Mouse (Mus musculus): Measurements from ENCODE around the gene Daam2. TPM values are rescaled to one million over a fixed set of nuclear protein-coding genes. Genes with fewer than 3 reads are reported as not detected.

Daam2 gene
- polyA plus RNA-seq, 1 experiment from 2014 or later, result 17.3 TPM

DNA sequence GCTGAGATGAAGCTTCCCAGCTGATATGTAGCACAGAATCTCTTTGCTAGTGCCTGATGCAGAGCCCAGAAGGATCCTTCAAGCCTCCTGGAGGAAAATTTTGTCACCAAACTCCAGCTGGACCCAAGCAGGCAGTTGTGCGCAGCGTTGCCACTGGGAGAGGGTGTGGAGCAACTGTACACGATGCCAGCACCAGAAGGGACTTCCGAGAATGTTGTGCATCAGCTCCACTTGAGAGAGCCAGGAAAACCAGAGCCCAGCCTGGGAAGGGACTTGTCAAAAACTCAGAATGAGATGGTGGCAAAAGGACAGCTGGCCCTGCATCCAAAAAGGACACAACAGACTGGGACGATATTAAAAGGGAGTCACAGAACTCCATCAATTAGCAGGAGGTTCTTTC, 32.5 kb downstream of the Daam2 start:
- Histone ChIP-seq H3K27me3 (no peaks in the 10 kb centered on the region), H3K27ac (no peak overlapping the region), H3K36me3 (peaks cover 39% of the 10 kb centered on the region), H3K4me1 (peaks cover 28% of the 10 kb centered on the region), H3K4me2 (no peak overlapping the region), H3K9ac (no peak overlapping the region), H3K9me3 (no peaks in the 10 kb centered on the region), H3K4me3 (no peak overlapping the region)
- 83% methylated on average over 5 of the region's 5 CpGs for WGBS
- no peak for ATAC-seq (ENCODE audit: insufficient number of reproducible peaks, insufficient read depth, low FRiP score, low TSS enrichment, low read depth)

DNA sequence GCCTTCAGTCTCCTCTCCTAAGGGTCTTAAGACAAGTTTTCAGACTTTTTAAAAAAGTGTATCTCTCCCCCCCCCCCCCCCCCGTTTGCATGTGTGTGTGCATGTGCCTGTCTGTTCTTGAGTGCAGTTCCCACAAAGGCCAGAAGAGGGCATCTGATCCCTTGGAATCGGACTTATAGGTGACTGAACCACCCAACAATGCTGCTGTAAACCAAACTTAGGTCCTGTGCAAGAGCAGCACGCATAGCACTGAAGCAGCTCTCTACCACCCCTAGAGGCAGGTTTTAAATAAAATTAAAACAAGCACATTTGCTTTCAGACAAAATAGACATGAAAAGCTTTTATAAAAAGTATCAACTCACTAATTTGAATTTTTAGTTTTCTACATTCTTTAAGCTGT, 33.9 kb downstream of the Daam2 start:
- peaks cover 32% of the 10 kb centered on the region for H3K36me3 ChIP-seq
- no peaks in the 10 kb centered on the region for H3K9me3 ChIP-seq
- no peak overlapping the region for H3K4me3 ChIP-seq
- no peak overlapping the region for H3K4me2 ChIP-seq
- H3K4me1 ChIP-seq, result peaks cover 16% of the 10 kb centered on the region
- WGBS, result 27% methylated on average over 3 of the region's 3 CpGs
- no peak for ATAC-seq (ENCODE audit: insufficient number of reproducible peaks, insufficient read depth, low FRiP score, low TSS enrichment, low read depth)
- no peak overlapping the region for H3K27ac ChIP-seq
- no peak overlapping the region for H3K9ac ChIP-seq
- H3K27me3 ChIP-seq, result no peaks in the 10 kb centered on the region

GRCm38 (mm10) chr17:49528503-49529205, 35.5 kb downstream of the Daam2 start:
- ATAC-seq (ENCODE audit: insufficient number of reproducible peaks, insufficient read depth, low FRiP score, low TSS enrichment, low read depth), result no peak
- no peak overlapping the region for H3K27ac ChIP-seq

DNA sequence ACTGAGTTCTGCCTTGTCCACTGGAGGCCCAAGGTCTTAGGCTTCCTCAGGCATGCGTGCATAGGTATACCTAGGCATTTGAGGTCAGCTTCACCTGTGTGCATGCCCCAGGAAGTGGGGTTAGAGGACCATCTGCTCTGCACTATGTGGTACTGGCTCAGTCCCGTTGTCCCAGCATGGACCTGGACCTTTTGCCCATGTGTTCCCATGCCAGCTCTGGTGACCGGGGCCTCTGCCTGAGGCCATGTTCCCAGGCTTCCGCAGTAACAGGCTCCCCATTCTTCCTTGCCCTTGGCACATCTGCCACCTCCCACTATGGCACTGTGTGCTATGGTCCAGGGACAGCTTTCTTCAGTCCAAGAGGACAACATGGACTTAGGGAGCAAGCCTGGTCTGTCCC, 36.1 kb downstream of the Daam2 start:
- Histone ChIP-seq H3K27ac (no peak overlapping the region), H3K9ac (no peak overlapping the region), H3K4me3 (no peak overlapping the region), H3K4me2 (no peak overlapping the region), H3K4me1 (peaks cover 20% of the 10 kb centered on the region), H3K9me3 (no peaks in the 10 kb centered on the region), H3K36me3 (peaks cover 21% of the 10 kb centered on the region), H3K27me3 (no peaks in the 10 kb centered on the region)
- no peak for ATAC-seq (ENCODE audit: insufficient number of reproducible peaks, insufficient read depth, low FRiP score, low TSS enrichment, low read depth)
- 84% methylated on average over 4 of the region's 4 CpGs for WGBS

More at GRCm38 (mm10) chr17:49528503-49529205, 35.5 kb downstream of the Daam2 start:
- Histone ChIP-seq H3K9me3 (no peaks in the 10 kb centered on the region), H3K4me1 (peaks cover 18% of the 10 kb centered on the region), H3K36me3 (peaks cover 27% of the 10 kb centered on the region), H3K4me3 (no peak overlapping the region), H3K4me2 (no peak overlapping the region), H3K27me3 (no peaks in the 10 kb centered on the region), H3K9ac (no peak overlapping the region)
- WGBS, result 76% methylated on average over 7 of the region's 7 CpGs

- no peak for ATAC-seq (ENCODE audit: insufficient number of reproducible peaks, insufficient read depth, low FRiP score, low TSS enrichment, low read depth)
- Histone ChIP-seq H3K9ac (no peak overlapping the region), H3K36me3 (peaks cover 8% of the 10 kb centered on the region), H3K4me1 (peaks cover 31% of the 10 kb centered on the region), H3K4me3 (no peak overlapping the region), H3K27ac (no peak overlapping the region), H3K27me3 (no peaks in the 10 kb centered on the region), H3K4me2 (no peak overlapping the region), H3K9me3 (no peaks in the 10 kb centered on the region)
- WGBS, result 77% methylated on average over 5 of the region's 5 CpGs
Observed at GRCm38 (mm10) chr17:49526566-49526965, 37.6 kb downstream of the Daam2 start.

DNA sequence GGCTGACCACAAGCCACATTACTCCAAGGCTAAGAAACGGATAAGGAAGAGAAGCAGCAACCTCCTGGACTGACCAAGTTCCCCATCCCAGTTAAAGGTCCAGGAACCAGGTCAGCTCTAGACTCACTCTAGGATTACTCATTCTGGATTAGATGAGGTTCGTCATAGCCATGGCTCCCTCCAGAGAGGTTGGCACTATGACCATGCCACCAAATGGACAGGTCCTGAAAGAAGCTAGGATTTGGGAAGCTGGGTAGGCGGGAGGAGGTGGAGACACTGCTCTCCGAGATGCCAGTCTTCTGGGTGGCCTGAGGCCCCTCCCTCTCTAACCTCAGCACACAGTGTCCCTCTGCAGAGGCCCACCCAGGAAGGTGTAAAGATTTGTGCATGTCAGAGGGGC, 38.2 kb downstream of the Daam2 start:
- WGBS, result 78% methylated on average over 4 of the region's 4 CpGs
- Histone ChIP-seq H3K9me3 (no peaks in the 10 kb centered on the region), H3K4me2 (no peak overlapping the region), H3K4me3 (no peak overlapping the region), H3K27ac (no peak overlapping the region), H3K36me3 (peaks cover 4% of the 10 kb centered on the region; the same call in 1 of the 2 replicates), H3K27me3 (no peaks in the 10 kb centered on the region), H3K4me1 (peaks cover 36% of the 10 kb centered on the region), H3K9ac (no peak overlapping the region)
- no peak for ATAC-seq (ENCODE audit: insufficient number of reproducible peaks, insufficient read depth, low FRiP score, low TSS enrichment, low read depth)

DNA sequence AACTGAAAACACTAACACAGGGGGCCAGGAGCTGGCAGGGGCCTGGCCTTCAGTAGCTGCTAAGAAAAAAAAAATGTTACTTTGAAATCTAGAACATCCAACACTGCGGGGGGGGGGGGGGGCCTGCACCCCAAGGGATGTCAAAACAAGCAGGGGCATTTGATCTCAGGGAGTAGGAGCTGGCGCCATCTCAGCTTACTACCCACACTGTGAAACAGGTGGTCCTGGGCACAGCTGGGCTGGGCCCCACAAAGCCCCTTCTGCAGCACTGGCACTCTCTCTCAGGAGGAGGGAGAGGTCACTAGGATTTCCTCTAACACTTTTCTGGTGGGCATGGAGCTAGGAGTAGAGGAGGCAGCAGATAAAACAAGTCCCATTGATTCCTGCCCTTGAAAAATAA, 39.6 kb downstream of the Daam2 start:
- H3K36me3 ChIP-seq, result no peaks in the 10 kb centered on the region

GRCm38 (mm10) chr17:49522435-49522834, 41.7 kb downstream of the Daam2 start:
- H3K27me3 ChIP-seq, result no peaks in the 10 kb centered on the region
- H3K4me3 ChIP-seq, result no peak overlapping the region
- H3K9me3 ChIP-seq, result no peaks in the 10 kb centered on the region
- no peaks in the 10 kb centered on the region for H3K36me3 ChIP-seq
- no peak for ATAC-seq (ENCODE audit: insufficient number of reproducible peaks, insufficient read depth, low FRiP score, low TSS enrichment, low read depth)
- no peak overlapping the region for H3K27ac ChIP-seq
- H3K4me1 ChIP-seq, result peaks cover 44% of the 10 kb centered on the region
- H3K9ac ChIP-seq, result no peak overlapping the region
- 61% methylated on average over 2 of the region's 2 CpGs for WGBS
- H3K4me2 ChIP-seq, result no peak overlapping the region

More for the DNA sequence above, 39.6 kb downstream of the Daam2 start:
- Histone ChIP-seq H3K27ac (no peak overlapping the region), H3K4me3 (no peak overlapping the region), H3K4me1 (peaks cover 49% of the 10 kb centered on the region), H3K4me2 (no peak overlapping the region), H3K9me3 (no peaks in the 10 kb centered on the region), H3K27me3 (no peaks in the 10 kb centered on the region), H3K9ac (no peak overlapping the region)
- ATAC-seq (ENCODE audit: insufficient number of reproducible peaks, insufficient read depth, low FRiP score, low TSS enrichment, low read depth), result no peak
- 29% methylated on average over 2 of the region's 2 CpGs for WGBS

GRCm38 (mm10) chr17:49522002-49522401, 42.1 kb downstream of the Daam2 start:
- no peak overlapping the region for H3K4me2 ChIP-seq
- peaks cover 44% of the 10 kb centered on the region for H3K4me1 ChIP-seq
- no peaks in the 10 kb centered on the region for H3K36me3 ChIP-seq
- ATAC-seq (ENCODE audit: insufficient number of reproducible peaks, insufficient read depth, low FRiP score, low TSS enrichment, low read depth), result no peak
- no peak overlapping the region for H3K4me3 ChIP-seq
- WGBS, result 45% methylated on average over 7 of the region's 7 CpGs
- no peak overlapping the region for H3K27ac ChIP-seq
- H3K27me3 ChIP-seq, result no peaks in the 10 kb centered on the region
- H3K9ac ChIP-seq, result no peak overlapping the region
- no peaks in the 10 kb centered on the region for H3K9me3 ChIP-seq

- no peak overlapping the region for H3K27ac ChIP-seq
- no peaks in the 10 kb centered on the region for H3K36me3 ChIP-seq
- H3K4me3 ChIP-seq, result no peak overlapping the region
- peaks cover 53% of the 10 kb centered on the region for H3K4me1 ChIP-seq
- WGBS, result 70% methylated on average over 6 of the region's 6 CpGs
- no peaks in the 10 kb centered on the region for H3K27me3 ChIP-seq
- ATAC-seq (ENCODE audit: insufficient number of reproducible peaks, insufficient read depth, low FRiP score, low TSS enrichment, low read depth), result no peak
- no peak overlapping the region for H3K4me2 ChIP-seq
- no peak overlapping the region for H3K9ac ChIP-seq
- no peaks in the 10 kb centered on the region for H3K9me3 ChIP-seq
Observed at GRCm38 (mm10) chr17:49520674-49521073, 43.5 kb downstream of the Daam2 start.

- H3K9me3 ChIP-seq, result no peaks in the 10 kb centered on the region
- H3K27me3 ChIP-seq, result no peaks in the 10 kb centered on the region
- peaks cover 53% of the 10 kb centered on the region for H3K4me1 ChIP-seq
- H3K27ac ChIP-seq, result no peak overlapping the region
- H3K9ac ChIP-seq, result no peak overlapping the region
- H3K4me3 ChIP-seq, result no peak overlapping the region
- no peaks in the 10 kb centered on the region for H3K36me3 ChIP-seq
- no peak overlapping the region for H3K4me2 ChIP-seq
- no peak for ATAC-seq (ENCODE audit: insufficient number of reproducible peaks, insufficient read depth, low FRiP score, low TSS enrichment, low read depth)
- WGBS, result 56% methylated on average over 7 of the region's 7 CpGs
Observed at GRCm38 (mm10) chr17:49519576-49520247, 44.4 kb downstream of the Daam2 start.

DNA sequence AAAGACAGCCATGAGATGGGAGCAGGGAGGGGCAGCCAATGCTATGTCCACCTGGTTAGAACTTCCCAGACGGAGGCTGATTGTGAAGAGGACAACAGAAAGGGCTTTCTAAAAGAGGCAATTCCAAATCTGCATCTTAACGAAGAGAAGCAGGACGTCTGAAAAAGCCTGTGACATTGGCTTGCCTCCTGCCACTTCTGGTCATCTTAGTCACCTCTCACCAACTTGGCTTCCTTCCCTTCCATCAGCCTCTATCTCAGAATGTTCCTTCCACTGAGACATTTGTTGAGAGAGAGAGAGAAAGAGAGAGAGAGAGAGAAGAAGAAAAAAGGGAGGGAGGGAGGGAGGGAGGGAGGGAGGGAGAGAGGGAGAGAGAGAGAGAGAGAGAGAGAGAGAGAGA, 47.1 kb downstream of the Daam2 start:
- Histone ChIP-seq H3K4me3 (no peak overlapping the region), H3K36me3 (0 out of 2 replicates have a peak, but pooled peaks cover under 1% of the 10 kb centered on the region), H3K9ac (no peak overlapping the region), H3K4me2 (no peak overlapping the region), H3K9me3 (no peaks in the 10 kb centered on the region), H3K4me1 (peaks cover 39% of the 10 kb centered on the region), H3K27me3 (no peaks in the 10 kb centered on the region), H3K27ac (no peak overlapping the region)
- no peak for ATAC-seq (ENCODE audit: insufficient number of reproducible peaks, insufficient read depth, low FRiP score, low TSS enrichment, low read depth)
- WGBS, result 66% methylated on average over 3 of the region's 3 CpGs

All from embryonic facial prominence, embryonic 13.5 days (tissue).